Mouse (Mus musculus) ES-Bruce4 (cell line): ENCODE data around the gene Pitpnc1.

Experiments used
- CTCF ChIP-seq: IDR thresholded peaks from one replicate; pipeline ENCODE4 v1.8.1; 2011; ENCODE audit warnings: low read depth, low read length
- POLR2A ChIP-seq: IDR thresholded peaks from one replicate; pipeline ENCODE4 v1.8.1; 2011; ENCODE audit warnings: low read length; ENCODE audit not compliant: insufficient read depth

DNA sequence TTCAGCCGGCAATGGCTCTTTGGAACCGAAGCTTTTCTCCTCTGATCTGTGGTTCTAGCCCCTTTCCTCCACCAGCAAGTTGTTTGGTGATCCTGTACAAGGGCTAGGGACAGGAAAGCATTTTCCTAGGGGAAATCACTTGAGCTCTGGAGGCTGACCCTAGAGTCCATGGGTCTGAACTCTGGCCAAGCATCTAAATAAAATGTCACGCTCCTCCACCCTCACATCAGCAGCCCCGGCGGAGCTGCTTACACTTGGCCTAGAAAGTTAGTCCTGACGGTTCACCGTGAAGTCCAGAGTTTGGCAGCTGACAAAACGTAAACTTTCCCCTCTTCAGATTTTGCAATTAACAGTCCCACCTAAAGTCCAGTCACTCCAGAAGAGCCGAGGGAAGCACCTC is 90.5 kb downstream of the Pitpnc1 start:
- no peak for TF ChIP-seq CTCF
- no peak for TF ChIP-seq POLR2A
